Mouse (Mus musculus): ENCODE measurements around the gene Hist1h4m.
"Not testable (repeated sequence)": the region's sequence is repeated elsewhere in the genome, so short reads cannot be mapped to it uniquely, and the experiment has no call there.

The Hist1h4m gene

GRCm38 (mm10) chr13:21811539-21811938, at the start of gene Hist1h4m:
Gene Hist1h4m (plus strand): TSS chr13:21811746.
- DNase-seq (ENCODE audit: low read depth, low spot score): not testable (repeated sequence)

- DNase-seq (ENCODE audit: low read depth, low spot score): peak; percentile 94
Measured at GRCm38 (mm10) chr13:21778814-21779766, 32.5 kb upstream of the Hist1h4m start.

- peak; percentile 89 for DNase-seq (ENCODE audit: low read depth, low spot score)
Measured at GRCm38 (mm10) chr13:21779767-21780731, 31.5 kb upstream of the Hist1h4m start, which contains the start of gene Hist1h1b. Gene Hist1h1b (minus strand): TSS chr13:21780625.

GRCm38 (mm10) chr13:21781021-21781555, 30.5 kb upstream of the Hist1h4m start:
- DNase-seq (ENCODE audit: low read depth, low spot score): no peak

- no peak for DNase-seq (ENCODE audit: low read depth, low spot score)
Measured at GRCm38 (mm10) chr13:21781639-21782038, 29.9 kb upstream of the Hist1h4m start.

- not testable (repeated sequence) for DNase-seq (ENCODE audit: low read depth, low spot score)
Measured at GRCm38 (mm10) chr13:21782361-21783254, 28.9 kb upstream of the Hist1h4m start.

GRCm38 (mm10) chr13:21783255-21783617, 28.3 kb upstream of the Hist1h4m start, which contains the start of gene Hist1h3i:
Gene Hist1h3i (minus strand): TSS chr13:21783370.
- DNase-seq (ENCODE audit: low read depth, low spot score): peak; percentile 96

GRCm38 (mm10) chr13:21783734-21784161, 27.8 kb upstream of the Hist1h4m start:
- peak; percentile 62 for DNase-seq (ENCODE audit: low read depth, low spot score)

GRCm38 (mm10) chr13:21784311-21784710, 27.2 kb upstream of the Hist1h4m start:
- DNase-seq (ENCODE audit: low read depth, low spot score): no peak

- DNase-seq (ENCODE audit: low read depth, low spot score): no peak
Measured at GRCm38 (mm10) chr13:21786189-21786898, 25.2 kb upstream of the Hist1h4m start.

- peak; percentile 99 for DNase-seq (ENCODE audit: low read depth, low spot score)
Measured at GRCm38 (mm10) chr13:21786899-21787629, 24.5 kb upstream of the Hist1h4m start, which contains the start of the genes Hist1h2an and Hist1h2bp. Gene Hist1h2an (minus strand): TSS chr13:21787218. Gene Hist1h2bp (plus strand): TSS chr13:21787461.

- no peak for DNase-seq (ENCODE audit: low read depth, low spot score)
Measured at GRCm38 (mm10) chr13:21787760-21788593, 23.6 kb upstream of the Hist1h4m start.

- no peak for DNase-seq (ENCODE audit: low read depth, low spot score)
Measured at GRCm38 (mm10) chr13:21789925-21790324, 21.6 kb upstream of the Hist1h4m start.

GRCm38 (mm10) chr13:21790601-21791283, 20.8 kb upstream of the Hist1h4m start:
- no peak for DNase-seq (ENCODE audit: low read depth, low spot score)

- no peak for DNase-seq (ENCODE audit: low read depth, low spot score)
Measured at GRCm38 (mm10) chr13:21795584-21795983, 16.0 kb upstream of the Hist1h4m start.

- DNase-seq (ENCODE audit: low read depth, low spot score): not testable (repeated sequence)
Measured at GRCm38 (mm10) chr13:21797163-21797562, 14.4 kb upstream of the Hist1h4m start.

GRCm38 (mm10) chr13:21803058-21803457, 8.5 kb upstream of the Hist1h4m start:
- not testable (repeated sequence) for DNase-seq (ENCODE audit: low read depth, low spot score)

Data from brain, adult 2 months (tissue).